Mouse (Mus musculus) small intestine, adult 2 months (tissue): Measurements from ENCODE around the gene Spata16. TPM values are rescaled to one million over a fixed set of nuclear protein-coding genes. Genes with fewer than 3 reads are reported as not detected.

Source experiments
- H3K27ac ChIP-seq: fragments of 200-500 bp; 2 replicates; pipeline ENCODE4 v1.5.1; 2012; ENCODE audit warnings: low read depth, low read length, control low read depth, inconsistent platforms; ENCODE audit not compliant: insufficient read depth
- H3K27me3 ChIP-seq: fragments of 200-500 bp; 2 replicates; pipeline ENCODE4 v1.6.1; 2012; ENCODE audit warnings: mild to moderate bottlenecking, moderate library complexity, low read length, inconsistent platforms; ENCODE audit not compliant: control insufficient read depth, insufficient read depth
- H3K36me3 ChIP-seq: fragments of 200-500 bp; 2 replicates; pipeline ENCODE4 v1.6.1; 2012; ENCODE audit warnings: mild to moderate bottlenecking, low read length, control low read depth, inconsistent platforms; ENCODE audit not compliant: control insufficient read depth, insufficient read depth
- H3K4me1 ChIP-seq: fragments of 200-500 bp; 2 replicates; pipeline ENCODE4 v1.6.1; 2012; ENCODE audit warnings: low read length, inconsistent platforms, mixed read lengths; ENCODE audit not compliant: control insufficient read depth, insufficient read depth, insufficient read length
- H3K4me3 ChIP-seq: fragments of 200-500 bp; 2 replicates; pipeline ENCODE4 v1.5.1; 2012; ENCODE audit warnings: low read depth, mild to moderate bottlenecking, control low read depth, inconsistent platforms, low read length, moderate library complexity
- CTCF ChIP-seq: fragments of 200-500 bp; IDR thresholded peaks from 2 replicates; pipeline ENCODE4 v1.5.1; 2012; ENCODE audit warnings: low read depth, mild to moderate bottlenecking, control low read depth, inconsistent platforms, low read length, moderate library complexity, mixed read lengths; ENCODE audit not compliant: insufficient replicate concordance, insufficient read length; ENCODE audit errors: extremely low read depth
- POLR2A ChIP-seq: fragments of 200-500 bp; IDR thresholded peaks from 2 replicates; pipeline ENCODE4 v1.6.1; 2012; ENCODE audit warnings: low read depth, mild to moderate bottlenecking, control low read depth, inconsistent platforms, low read length, moderate library complexity
- WGBS: fragments of 180-500 bp; shearing (Covaris S2); methylation state at CpG from one replicate; pipeline ENCODE4 v1.1.7; 2018; 5-methylcytosine and 5-hydroxymethylcytosine counted together
- polyA plus RNA-seq: library from polyadenylated mRNA; depleted of rRNA; stranded (reverse); fragments of >200 nt; gene quantifications from 2 replicates; pipeline ENCODE4 v1.2.3, GENCODE M21; 2012

Spata16 gene
- polyA plus RNA-seq, 1 experiment, result not detected

DNA sequence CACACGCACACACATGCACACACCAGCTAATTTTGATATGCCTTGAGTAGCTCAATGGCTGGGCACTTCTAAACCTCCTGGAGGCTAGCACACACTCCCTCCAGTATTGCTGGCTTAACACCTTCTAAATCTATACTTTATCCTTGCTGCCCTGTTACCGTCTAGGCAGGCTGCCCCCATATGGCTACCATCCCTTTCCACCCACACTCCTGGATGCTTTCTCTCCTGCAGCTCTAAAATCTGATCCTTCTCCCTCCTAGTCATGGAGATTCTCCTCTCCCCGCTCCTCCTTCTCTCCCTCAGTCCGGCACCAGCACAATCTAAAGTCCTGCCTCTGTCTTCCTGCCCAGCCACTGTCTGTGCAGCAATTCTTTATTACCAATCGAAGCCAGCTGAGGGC, 286.0 kb downstream of the Spata16 start:
- 79% methylated on average over 5 of the region's 5 CpGs for WGBS
- TF ChIP-seq CTCF (no peak), POLR2A (no peak)

DNA sequence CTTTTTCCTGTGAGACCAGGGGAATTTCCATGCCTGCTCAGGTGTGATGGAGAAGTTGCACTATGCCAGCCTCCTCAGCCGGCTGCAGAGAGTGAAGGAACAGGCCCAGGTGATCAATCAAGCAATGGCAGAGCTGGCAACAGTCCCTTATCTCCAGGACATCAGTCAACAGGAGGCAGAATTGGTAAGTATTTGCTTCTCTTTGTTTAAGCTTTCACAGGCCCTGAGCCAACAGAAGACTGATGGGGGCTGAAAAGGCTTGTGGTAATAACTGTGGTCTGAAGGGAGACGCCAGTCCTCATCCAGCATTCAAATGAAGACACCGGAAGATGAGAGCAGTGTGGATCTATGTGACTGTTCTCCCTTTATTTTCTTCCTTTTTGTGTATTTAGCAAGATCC, 286.8 kb downstream of the Spata16 start:
- 32% methylated on average over 3 of the region's 3 CpGs for WGBS
- H3K27ac ChIP-seq, result no peak overlapping the region
- H3K36me3 ChIP-seq, result no peaks in the 10 kb centered on the region
- H3K4me3 ChIP-seq, result no peak overlapping the region
- H3K4me1 ChIP-seq, result no peaks in the 10 kb centered on the region
- no peak for TF ChIP-seq CTCF
- TF ChIP-seq POLR2A, result no peak
- no peaks in the 10 kb centered on the region for H3K27me3 ChIP-seq

More for the DNA sequence above, 286.0 kb downstream of the Spata16 start:
- no peaks in the 10 kb centered on the region for H3K27me3 ChIP-seq
- H3K4me1 ChIP-seq, result no peaks in the 10 kb centered on the region
- no peak overlapping the region for H3K4me3 ChIP-seq
- H3K27ac ChIP-seq, result no peak overlapping the region
- no peaks in the 10 kb centered on the region for H3K36me3 ChIP-seq

DNA sequence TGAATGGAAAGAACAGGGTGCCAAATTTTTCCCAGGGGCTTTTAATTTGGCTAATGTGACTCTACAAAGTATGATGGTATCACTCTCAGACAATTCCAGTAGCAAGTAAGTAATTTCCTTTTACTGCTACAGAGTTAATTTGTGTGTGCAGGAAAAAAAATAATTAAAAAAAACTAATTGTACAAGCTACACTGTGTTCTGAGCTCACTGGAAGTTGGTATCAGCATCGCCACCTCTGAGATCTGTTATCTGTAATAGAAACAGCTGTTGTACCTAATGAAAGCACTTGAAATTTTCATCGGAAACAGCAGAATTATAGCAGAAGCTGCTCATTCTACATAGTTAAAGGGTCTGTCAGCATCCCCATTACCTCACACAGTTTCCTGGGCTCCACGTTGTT, 295.7 kb downstream of the Spata16 start:
- 81% methylated on average over 3 of the region's 3 CpGs for WGBS
- Histone ChIP-seq H3K4me3 (no peak overlapping the region), H3K27ac (no peak overlapping the region), H3K4me1 (no peaks in the 10 kb centered on the region), H3K36me3 (no peaks in the 10 kb centered on the region), H3K27me3 (no peaks in the 10 kb centered on the region)
- TF ChIP-seq CTCF (no peak), POLR2A (no peak)

DNA sequence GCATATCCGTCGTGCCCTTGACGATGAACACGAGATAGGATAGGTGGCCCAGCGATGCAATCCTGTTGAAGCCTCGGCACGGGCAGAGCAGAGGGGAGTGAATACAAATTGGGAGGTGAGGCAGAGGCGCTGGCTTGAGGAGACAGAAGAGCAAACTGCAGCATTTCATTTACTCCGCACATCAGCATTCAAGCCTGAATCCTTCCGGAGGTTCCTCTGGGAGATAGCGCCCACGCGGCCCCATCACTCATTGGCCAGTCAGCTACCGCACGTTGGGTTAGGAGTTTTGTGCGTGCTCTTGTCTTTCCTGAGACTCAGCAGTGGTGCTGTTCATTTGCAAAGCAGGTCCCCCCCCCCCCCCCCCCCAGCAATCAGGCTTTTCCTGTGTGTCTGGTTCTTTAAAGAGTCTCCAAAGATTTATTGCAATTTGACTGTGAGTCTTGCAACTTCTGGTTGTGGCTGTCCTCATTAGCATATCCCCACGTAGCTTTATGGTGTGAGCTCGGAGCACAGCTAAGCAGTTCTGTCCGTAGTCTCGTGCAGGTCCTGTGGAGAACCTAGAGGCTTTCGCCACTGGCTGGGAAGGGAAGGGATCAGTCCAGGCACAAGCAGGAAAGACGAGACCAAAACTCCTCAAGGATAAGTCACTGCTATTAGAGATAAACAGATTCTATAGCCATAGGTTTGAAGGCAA, 299.6 kb downstream of the Spata16 start:
- TF ChIP-seq CTCF, result no peak
- Histone ChIP-seq H3K27ac (no peak overlapping the region), H3K36me3 (no peaks in the 10 kb centered on the region), H3K27me3 (no peaks in the 10 kb centered on the region; the same call in 1 of the 2 replicates), H3K4me3 (no peak overlapping the region), H3K4me1 (no peaks in the 10 kb centered on the region)
- WGBS, result 65% methylated on average over 22 of the region's 22 CpGs

DNA sequence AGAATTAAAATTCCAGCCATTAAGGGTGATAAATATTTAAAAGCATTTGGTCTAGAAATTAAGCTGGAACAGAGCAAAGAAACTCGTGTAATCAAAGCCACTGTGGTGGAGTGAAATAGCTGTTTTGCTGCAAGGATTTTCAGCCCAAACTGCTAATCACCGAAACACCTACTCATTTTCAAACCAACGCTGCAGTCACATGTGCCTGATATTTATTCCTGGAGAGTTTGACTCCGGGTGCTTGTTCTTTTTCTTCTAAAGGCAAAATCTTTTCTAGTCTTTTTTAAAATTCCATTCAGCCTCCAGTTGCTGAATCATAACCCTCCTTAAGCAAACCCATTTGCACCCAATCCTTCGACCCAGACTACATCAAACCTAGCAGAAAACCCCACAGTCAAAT, 329.4 kb downstream of the Spata16 start:
- 75% methylated on average over 5 of the region's 5 CpGs for WGBS
- Histone ChIP-seq H3K27ac (no peak overlapping the region), H3K4me3 (no peak overlapping the region), H3K4me1 (no peaks in the 10 kb centered on the region), H3K36me3 (no peaks in the 10 kb centered on the region), H3K27me3 (no peaks in the 10 kb centered on the region)
- TF ChIP-seq CTCF (no peak), POLR2A (no peak)

DNA sequence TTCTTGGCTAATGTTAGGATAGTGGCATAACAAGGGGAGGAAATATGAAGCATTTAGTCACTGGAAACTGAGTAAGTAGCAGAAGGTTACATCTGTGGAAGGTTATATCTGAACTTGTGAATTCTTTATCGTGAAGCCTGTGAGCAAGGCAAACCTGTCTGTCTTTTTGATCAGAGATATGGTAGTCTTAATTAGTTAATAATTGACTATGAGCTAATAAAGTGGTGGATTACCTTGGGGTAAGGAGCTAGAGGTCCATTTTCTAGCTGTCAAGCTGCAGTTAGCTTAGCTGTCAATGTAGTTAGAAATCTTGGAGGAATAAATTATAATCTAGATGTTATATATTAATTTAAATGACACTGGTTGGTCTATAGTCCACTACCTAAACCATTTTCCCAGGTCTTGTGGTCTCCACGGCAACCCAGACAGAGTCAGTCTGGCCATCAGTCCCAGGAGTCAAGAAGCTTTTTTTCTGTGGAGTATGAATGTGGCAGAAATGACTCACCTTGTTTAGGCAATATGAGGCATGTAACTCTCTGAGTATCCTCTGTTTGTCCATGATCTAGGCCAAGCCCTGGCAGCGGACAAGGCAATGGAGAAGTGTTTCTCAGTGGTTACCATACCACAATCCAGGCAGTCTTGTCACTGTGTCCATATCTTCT, 331.6 kb downstream of the Spata16 start:
- no peak overlapping the region for H3K4me3 ChIP-seq
- H3K27me3 ChIP-seq, result no peaks in the 10 kb centered on the region
- no peaks in the 10 kb centered on the region for H3K4me1 ChIP-seq
- H3K36me3 ChIP-seq, result no peaks in the 10 kb centered on the region
- TF ChIP-seq CTCF (no peak), POLR2A (no peak)
- no peak overlapping the region for H3K27ac ChIP-seq
- 26% methylated on average over 3 of the region's 3 CpGs for WGBS

DNA sequence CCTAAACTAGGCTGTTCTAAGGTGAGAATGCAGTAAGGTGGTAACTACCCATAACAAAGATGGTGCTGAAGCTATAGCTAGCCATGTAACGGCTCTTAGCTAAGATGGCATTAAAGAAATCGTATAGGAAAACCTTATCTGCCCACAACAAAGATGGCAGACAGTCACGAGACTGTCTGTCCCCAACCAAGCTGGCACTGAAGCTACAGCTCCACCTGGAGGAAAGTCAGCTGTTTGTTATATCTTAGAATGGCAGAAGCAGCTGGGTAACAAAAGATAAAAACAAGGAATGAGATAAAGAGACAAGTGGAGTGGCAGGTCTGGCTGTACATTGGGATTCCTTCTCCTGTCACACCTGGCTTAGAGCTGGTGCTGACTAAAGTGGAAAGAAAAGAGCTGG, 333.1 kb downstream of the Spata16 start:
- Histone ChIP-seq H3K27me3 (no peaks in the 10 kb centered on the region), H3K27ac (no peak overlapping the region), H3K36me3 (no peaks in the 10 kb centered on the region), H3K4me1 (no peaks in the 10 kb centered on the region), H3K4me3 (no peak overlapping the region)
- TF ChIP-seq CTCF (no peak), POLR2A (no peak)
- 75% methylated on average over 3 of the region's 3 CpGs for WGBS
